Mouse (Mus musculus) midbrain, embryonic 15.5 days (tissue): ENCODE data around the gene Dld. TPM values are rescaled to one million over a fixed set of nuclear protein-coding genes. Genes with fewer than 3 reads are reported as not detected.

Experiments used
- ATAC-seq: fragments of 200-750 bp; cut with Nextera tagmentation; replicated peaks from 2 replicates; pipeline ENCODE4 v1.8.0; 2017; ENCODE audit warnings: moderate TSS enrichment
- H3K27ac ChIP-seq: fragments of 300-500 bp; sonication (generic); 2 replicates; pipeline ENCODE4 v1.5.1; 2015; ENCODE audit warnings: mild to moderate bottlenecking, inconsistent platforms
- H3K27me3 ChIP-seq: fragments of 300-500 bp; sonication (generic); replicated peaks from 2 replicates; pipeline ENCODE4 v1.6.1; 2015; ENCODE audit warnings: inconsistent platforms
- H3K36me3 ChIP-seq: fragments of 300-500 bp; sonication (generic); replicated peaks from 2 replicates; pipeline ENCODE4 v1.6.1; 2015; ENCODE audit warnings: inconsistent platforms
- H3K4me1 ChIP-seq: fragments of 300-500 bp; sonication (generic); 2 replicates; pipeline ENCODE4 v1.6.1; 2015; ENCODE audit warnings: inconsistent platforms
- H3K4me2 ChIP-seq: fragments of 300-500 bp; sonication (generic); 2 replicates; pipeline ENCODE4 v1.6.1; 2015; ENCODE audit warnings: inconsistent platforms, mild to moderate bottlenecking, moderate library complexity
- H3K4me3 ChIP-seq: fragments of 300-500 bp; sonication (generic); 2 replicates; pipeline ENCODE4 v1.5.1; 2015; ENCODE audit warnings: mild to moderate bottlenecking, inconsistent platforms
- H3K9ac ChIP-seq: fragments of 300-500 bp; sonication (generic); 2 replicates; pipeline ENCODE4 v1.6.1; 2015; ENCODE audit warnings: mild to moderate bottlenecking, inconsistent platforms
- H3K9me3 ChIP-seq: fragments of 300-500 bp; sonication (generic); 2 replicates; pipeline ENCODE4 v1.6.1; 2016; ENCODE audit warnings: inconsistent platforms
- WGBS: fragments of 180-500 bp; shearing (Covaris S2); methylation state at CpG from one replicate; pipeline ENCODE4 v1.1.7; 2015; ENCODE audit warnings: mixed read lengths; 5-methylcytosine and 5-hydroxymethylcytosine counted together
- polyA plus RNA-seq: library from polyadenylated mRNA; unstranded; fragments of >200 nt; fragmentation: Nextera tagmentation; extraction: Ambion mirVana; gene quantifications from 2 replicates; pipeline ENCODE4 v1.2.1, GENCODE M21; 2015

Dld gene
- 105 and 116 TPM in 2 replicates for polyA plus RNA-seq

DNA sequence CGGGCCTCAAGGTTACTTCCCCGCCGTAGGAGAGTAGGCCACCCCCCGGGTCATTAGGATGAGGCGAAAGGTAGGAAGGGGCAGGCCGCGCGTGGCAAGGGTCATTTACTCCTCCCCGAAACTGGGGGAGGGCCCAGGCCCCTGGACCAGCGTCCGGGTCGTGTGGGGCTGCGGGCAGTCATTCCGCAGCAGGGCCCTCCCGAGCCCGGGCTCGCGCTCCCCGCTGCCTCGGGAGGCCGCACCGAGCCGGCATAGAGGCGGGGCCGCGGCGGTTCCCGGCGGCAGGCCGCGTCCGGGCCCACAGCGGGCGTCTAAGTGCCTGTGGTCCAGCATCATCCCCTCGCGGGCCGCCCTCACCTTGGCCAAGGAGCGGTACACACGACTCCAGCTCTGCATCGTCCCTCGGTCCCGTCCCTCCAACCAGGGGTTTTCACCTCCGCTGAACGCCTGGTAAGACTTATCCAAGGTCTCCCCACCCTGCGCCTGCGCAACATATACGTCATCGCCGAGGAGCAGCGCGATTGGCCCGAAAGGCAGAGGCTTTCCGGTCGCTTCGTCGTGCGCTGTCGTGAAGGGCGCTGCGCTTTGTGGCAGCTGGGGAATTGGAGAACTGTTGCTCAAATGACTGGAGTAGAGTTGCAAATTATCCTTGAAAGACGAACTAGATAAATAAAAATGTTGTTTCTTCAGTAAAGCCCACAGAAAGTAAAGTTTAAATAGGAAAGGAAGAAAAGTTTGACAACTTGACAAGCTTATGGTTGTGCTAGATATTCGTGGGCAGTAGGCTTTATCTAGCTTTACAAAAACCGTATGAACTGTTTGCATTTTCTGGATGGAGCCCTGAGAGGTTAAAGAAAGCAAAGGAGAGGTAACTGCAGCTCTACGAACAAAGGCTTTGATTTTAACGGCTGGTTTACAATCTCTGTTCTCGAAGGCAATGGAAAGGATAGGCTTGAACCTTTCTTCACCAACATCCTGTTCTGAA is at the start of gene Dld:
Gene Dld (minus strand): TSS at position 510 of the 985 bp plus-strand sequence.
- H3K9ac ChIP-seq = peak within 1 kb of the TSS; percentile 87
- ATAC-seq = peak; percentile 100
- peak within 1 kb of the TSS; percentile 74 for H3K4me3 ChIP-seq
- peak within 1 kb of the TSS; percentile 73 for H3K4me2 ChIP-seq
- H3K27me3 ChIP-seq = no peaks in the 10 kb centered on the region
- WGBS = 5% methylated on average over 66 of the region's 66 CpGs
- peaks cover 8% of the 10 kb centered on the region for H3K36me3 ChIP-seq
- H3K27ac ChIP-seq = peak within 1 kb of the TSS; percentile 79
- peaks cover 21% of the 10 kb centered on the region for H3K4me1 ChIP-seq
- H3K9me3 ChIP-seq = no peaks in the 10 kb centered on the region

DNA sequence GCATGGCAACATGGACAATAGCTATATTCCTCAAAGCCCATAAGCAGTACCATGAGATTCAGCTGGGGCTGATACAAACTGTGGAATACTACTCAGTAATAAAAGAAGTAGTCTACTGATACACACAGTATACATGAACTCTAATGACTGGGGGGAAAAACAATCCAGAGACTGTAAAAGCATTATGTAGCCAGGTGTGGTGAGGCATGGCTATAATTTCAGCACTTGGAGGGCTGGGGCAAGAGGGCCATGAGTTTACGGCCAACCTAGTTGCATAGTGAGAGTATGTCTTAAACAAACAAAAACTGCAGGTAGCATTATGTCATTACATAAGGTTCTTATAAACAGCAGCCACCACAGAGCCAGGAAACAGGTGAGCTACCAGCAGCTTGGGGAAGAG is 49.6 kb upstream of the Dld start:
- 88% methylated on average over 1 of the region's 1 CpGs for WGBS
- H3K9me3 ChIP-seq = no peaks in the 10 kb centered on the region
- H3K27me3 ChIP-seq = no peaks in the 10 kb centered on the region
- no peak for ATAC-seq
- H3K36me3 ChIP-seq = no peaks in the 10 kb centered on the region
- no peak overlapping the region for H3K4me3 ChIP-seq
- H3K4me2 ChIP-seq = no peak overlapping the region
- no peak overlapping the region for H3K27ac ChIP-seq
- H3K9ac ChIP-seq = no peak overlapping the region
- H3K4me1 ChIP-seq = no peaks in the 10 kb centered on the region

DNA sequence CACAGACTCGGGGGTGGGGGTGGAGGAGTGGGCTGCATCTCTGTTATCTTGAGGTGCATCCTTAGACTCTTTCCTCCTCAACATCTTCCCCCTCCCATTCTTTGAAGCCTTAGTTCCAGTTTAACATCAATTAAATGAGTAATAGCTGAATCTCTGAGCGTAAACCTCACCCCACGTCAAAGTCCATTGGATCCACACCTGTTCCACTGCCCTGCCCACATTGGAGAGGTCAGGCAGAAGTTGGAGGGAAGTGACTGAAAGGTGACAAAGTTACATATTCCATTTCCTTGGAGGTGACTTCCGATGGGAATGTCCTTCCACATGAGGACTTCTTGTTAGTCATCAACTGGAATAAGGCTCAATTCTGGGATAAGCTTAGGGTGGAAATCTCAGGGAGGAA is 46.5 kb upstream of the Dld start:
- Histone ChIP-seq H3K4me3 (no peak overlapping the region), H3K27ac (no peak overlapping the region), H3K4me2 (no peak overlapping the region), H3K36me3 (no peaks in the 10 kb centered on the region), H3K4me1 (no peaks in the 10 kb centered on the region), H3K9ac (no peak overlapping the region), H3K27me3 (no peaks in the 10 kb centered on the region), H3K9me3 (no peaks in the 10 kb centered on the region)
- no peak for ATAC-seq
- 90% methylated on average over 4 of the region's 4 CpGs for WGBS

- 97% methylated on average over 1 of the region's 1 CpGs for WGBS
- H3K4me2 ChIP-seq = no peak overlapping the region
- no peak overlapping the region for H3K27ac ChIP-seq
- no peak overlapping the region for H3K4me3 ChIP-seq
- no peaks in the 10 kb centered on the region for H3K36me3 ChIP-seq
- H3K9ac ChIP-seq = no peak overlapping the region
- H3K4me1 ChIP-seq = no peaks in the 10 kb centered on the region
- H3K27me3 ChIP-seq = no peaks in the 10 kb centered on the region
- no peak for ATAC-seq
- H3K9me3 ChIP-seq = no peaks in the 10 kb centered on the region
Observed at GRCm38 (mm10) chr12:31395895-31396294, 44.6 kb upstream of the Dld start.

DNA sequence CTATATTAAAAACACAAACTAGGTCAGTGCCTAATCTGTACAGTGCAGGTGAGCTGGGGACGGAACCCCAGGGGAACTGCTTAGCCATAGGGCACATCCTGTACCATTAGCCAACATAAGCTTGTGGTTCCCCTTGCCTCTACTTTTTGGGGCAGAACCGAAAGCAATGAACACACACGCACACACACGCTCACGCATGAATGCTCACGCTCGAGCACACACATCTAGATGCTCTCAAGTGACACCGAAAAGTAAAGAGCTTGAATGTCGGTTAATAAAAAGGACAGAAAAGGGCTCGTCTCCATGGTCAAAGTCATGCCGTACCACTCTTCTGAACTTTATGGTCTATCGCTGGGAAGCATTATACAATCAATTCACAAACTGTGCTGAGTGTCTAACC is 40.4 kb upstream of the Dld start:
- Histone ChIP-seq H3K4me1 (no peaks in the 10 kb centered on the region), H3K4me2 (no peak overlapping the region), H3K9me3 (no peaks in the 10 kb centered on the region), H3K4me3 (no peak overlapping the region), H3K36me3 (no peaks in the 10 kb centered on the region), H3K9ac (no peak overlapping the region), H3K27me3 (no peaks in the 10 kb centered on the region), H3K27ac (no peak overlapping the region)
- no peak for ATAC-seq
- WGBS = 89% methylated on average over 12 of the region's 12 CpGs

- Histone ChIP-seq H3K27ac (no peak within 1 kb of the TSS), H3K4me2 (no peak within 1 kb of the TSS), H3K4me1 (no peaks in the 10 kb centered on the region), H3K4me3 (no peak within 1 kb of the TSS), H3K27me3 (no peaks in the 10 kb centered on the region), H3K9me3 (no peaks in the 10 kb centered on the region), H3K36me3 (no peaks in the 10 kb centered on the region), H3K9ac (no peak within 1 kb of the TSS)
- 89% methylated on average over 3 of the region's 3 CpGs for WGBS
- ATAC-seq = no peak
Observed at GRCm38 (mm10) chr12:31390571-31390970, 39.3 kb upstream of the Dld start, which contains the start of gene Slc26a3. Gene Slc26a3, plus strand, starts transcription at chr12:31390871.

GRCm38 (mm10) chr12:31387303-31387702 is 36.0 kb upstream of the Dld start:
- WGBS = 77% methylated on average over 3 of the region's 3 CpGs

DNA sequence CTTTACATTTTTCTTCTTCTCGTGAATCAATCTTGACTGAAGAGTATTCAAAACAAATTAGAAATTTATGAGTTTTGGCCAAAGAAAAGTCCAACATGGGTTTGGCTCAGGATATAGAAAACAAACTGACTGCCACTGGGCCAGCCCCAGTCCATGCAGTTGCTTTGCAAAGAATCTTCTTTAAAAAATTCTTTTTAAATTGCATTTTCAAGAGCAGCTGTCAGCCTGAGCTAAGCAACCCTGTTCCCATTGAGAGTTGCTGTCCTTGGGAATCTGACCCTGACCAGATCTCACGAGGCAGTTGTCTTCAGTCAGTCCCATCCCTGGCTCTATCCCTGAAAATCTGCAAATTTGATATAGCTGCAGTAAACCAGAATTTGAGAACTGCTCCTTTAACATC is 31.2 kb upstream of the Dld start:
- Histone ChIP-seq H3K4me3 (no peak overlapping the region), H3K4me1 (no peaks in the 10 kb centered on the region), H3K4me2 (no peak overlapping the region), H3K27me3 (no peaks in the 10 kb centered on the region), H3K27ac (no peak overlapping the region), H3K36me3 (no peaks in the 10 kb centered on the region), H3K9me3 (no peaks in the 10 kb centered on the region), H3K9ac (no peak overlapping the region)
- WGBS = 67% methylated on average over 2 of the region's 2 CpGs
- ATAC-seq = no peak

More at GRCm38 (mm10) chr12:31387303-31387702, 36.0 kb upstream of the Dld start:
- H3K27me3 ChIP-seq = no peaks in the 10 kb centered on the region
- H3K4me2 ChIP-seq = no peak overlapping the region
- H3K4me3 ChIP-seq = no peak overlapping the region
- no peak overlapping the region for H3K27ac ChIP-seq
- no peak for ATAC-seq
- no peaks in the 10 kb centered on the region for H3K4me1 ChIP-seq
- H3K36me3 ChIP-seq = no peaks in the 10 kb centered on the region
- H3K9ac ChIP-seq = no peak overlapping the region
- no peaks in the 10 kb centered on the region for H3K9me3 ChIP-seq

GRCm38 (mm10) chr12:31380878-31381277 is 29.6 kb upstream of the Dld start:
- peaks cover 3% of the 10 kb centered on the region for H3K4me1 ChIP-seq
- no peak overlapping the region for H3K4me2 ChIP-seq
- H3K36me3 ChIP-seq = no peaks in the 10 kb centered on the region
- WGBS = 27% methylated on average over 2 of the region's 2 CpGs
- no peak overlapping the region for H3K27ac ChIP-seq
- ATAC-seq = no peak; the same call in 1 of the 2 replicates
- no peak overlapping the region for H3K4me3 ChIP-seq
- no peak overlapping the region for H3K9ac ChIP-seq
- no peaks in the 10 kb centered on the region for H3K27me3 ChIP-seq
- no peaks in the 10 kb centered on the region for H3K9me3 ChIP-seq

- no peak overlapping the region for H3K27ac ChIP-seq
- no peaks in the 10 kb centered on the region for H3K36me3 ChIP-seq
- no peak overlapping the region for H3K9ac ChIP-seq
- peak overlapping the region; percentile 50 for H3K4me2 ChIP-seq
- ATAC-seq = peak; percentile 13; the same call in 1 of the 2 replicates
- no peaks in the 10 kb centered on the region for H3K27me3 ChIP-seq
- WGBS = 82% methylated on average over 11 of the region's 11 CpGs
- no peak overlapping the region for H3K4me3 ChIP-seq
- peaks cover 8% of the 10 kb centered on the region for H3K4me1 ChIP-seq
- no peaks in the 10 kb centered on the region for H3K9me3 ChIP-seq
Observed at GRCm38 (mm10) chr12:31377241-31377640, 26.0 kb upstream of the Dld start.

GRCm38 (mm10) chr12:31376326-31376950 is 25.2 kb upstream of the Dld start:
- no peaks in the 10 kb centered on the region for H3K9me3 ChIP-seq
- peak overlapping the region; percentile 50 for H3K4me2 ChIP-seq
- H3K4me1 ChIP-seq = peaks cover 8% of the 10 kb centered on the region
- 0 out of 2 replicates have a peak overlapping the region, but pooled peaks have one; percentile 10 for H3K27ac ChIP-seq
- no peaks in the 10 kb centered on the region for H3K27me3 ChIP-seq
- ATAC-seq = peak; percentile 55
- WGBS = 13% methylated on average over 13 of the region's 13 CpGs
- peak overlapping the region; percentile 21; the same call in 1 of the 2 replicates for H3K9ac ChIP-seq
- H3K4me3 ChIP-seq = peak overlapping the region; percentile 28
- H3K36me3 ChIP-seq = no peaks in the 10 kb centered on the region

GRCm38 (mm10) chr12:31375283-31375615 is 24.0 kb upstream of the Dld start:
- no peak overlapping the region for H3K4me2 ChIP-seq
- no peak overlapping the region for H3K27ac ChIP-seq
- H3K4me1 ChIP-seq = peaks cover 8% of the 10 kb centered on the region
- H3K9me3 ChIP-seq = no peaks in the 10 kb centered on the region
- no peaks in the 10 kb centered on the region for H3K36me3 ChIP-seq
- no peak overlapping the region for H3K4me3 ChIP-seq
- peak; percentile 13; the same call in 1 of the 2 replicates for ATAC-seq
- H3K27me3 ChIP-seq = no peaks in the 10 kb centered on the region
- WGBS = 79% methylated on average over 4 of the region's 4 CpGs
- H3K9ac ChIP-seq = no peak overlapping the region
